Mouse (Mus musculus): ENCODE measurements around the gene Syngr4.
"Not testable (repeated sequence)": the region's sequence is repeated elsewhere in the genome, so short reads cannot be mapped to it uniquely, and the experiment has no call there.

DNA sequence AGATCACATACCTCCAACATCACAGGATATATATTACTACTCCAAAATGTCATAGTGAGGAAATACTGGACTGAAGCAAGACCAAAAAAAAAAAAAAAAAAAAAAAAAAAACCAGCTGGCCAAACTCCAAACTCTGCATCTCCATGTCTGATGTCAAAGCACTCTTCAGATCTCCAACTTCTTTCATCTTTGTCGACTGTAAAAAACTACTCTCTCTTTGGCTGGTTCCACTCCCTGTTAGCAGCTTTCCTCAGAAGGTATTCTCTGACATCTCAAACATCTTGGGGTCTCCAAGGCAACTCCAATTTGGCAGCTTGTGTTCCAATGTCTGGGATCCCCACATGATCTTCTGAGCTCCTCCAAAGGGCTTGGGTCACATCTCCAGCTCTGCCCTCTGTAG, 18.2 kb downstream of the Syngr4 start, which contains the start of gene Grin2d:
- TF ChIP-seq CTCF (IDR thresholded peaks at IDR 0.05; ENCODE audit: extremely low read depth, insufficient read length, insufficient replicate concordance, low read depth, low read length); POLR2A (IDR thresholded peaks at IDR 0.05; ENCODE audit: low read depth, low read length): not testable (repeated sequence)

Data from small intestine, adult 2 months (tissue).